Mouse (Mus musculus) C2C12 (cell line): ENCODE measurements around the gene Npr1.

Experiments used
- CTCF ChIP-seq: IDR thresholded peaks from one replicate; pipeline ENCODE4 v1.5.1; 2011; ENCODE audit not compliant: control insufficient read depth, insufficient read depth, insufficient read length
- MAX ChIP-seq: IDR thresholded peaks from one replicate; pipeline ENCODE4 v1.6.1; 2011; ENCODE audit warnings: mild to moderate bottlenecking, control low read depth
- MYOD1 ChIP-seq: IDR thresholded peaks from one replicate; pipeline ENCODE4 v1.6.1; 2011; ENCODE audit warnings: low read depth; ENCODE audit not compliant: control insufficient read depth, insufficient read length
- MYOG ChIP-seq: IDR thresholded peaks from one replicate; pipeline ENCODE4 v1.6.1; 2011; ENCODE audit not compliant: control insufficient read depth, insufficient read length; ENCODE audit errors: extremely low read depth
- USF1 ChIP-seq: IDR thresholded peaks from one replicate; pipeline ENCODE4 v1.6.1; 2011; ENCODE audit warnings: low read depth, mild to moderate bottlenecking, control low read depth, moderate library complexity

- TF ChIP-seq CTCF: no peak
- no peak for TF ChIP-seq MYOD1
- TF ChIP-seq MAX: no peak
- TF ChIP-seq USF1: no peak
- no peak for TF ChIP-seq MYOG
Measured at GRCm38 (mm10) chr3:90467618-90468300, 2.1 kb upstream of the Npr1 start.
